Mouse (Mus musculus) embryo, embryonic 11.5 days (tissue): ENCODE data around the gene Dera.
"Not testable (repeated sequence)": the region's sequence is repeated elsewhere in the genome, so short reads cannot be mapped to it uniquely, and the experiment has no call there.

Experiments
- DNase-seq: peaks from one replicate; pipeline ENCODE4 v3.0.0-alpha.2; 2012; ENCODE audit warnings: low read depth, low spot score

The Dera gene

GRCm38 (mm10) chr6:137754056-137754856 lies at the start of gene Dera:
TSS of gene Dera (plus strand) at chr6:137754546.
- peak; percentile 76 for DNase-seq

GRCm38 (mm10) chr6:137706209-137706608 lies 48.1 kb upstream of the Dera start:
- no peak for DNase-seq

- DNase-seq = not testable (repeated sequence)
Measured at GRCm38 (mm10) chr6:137708726-137709405, 45.5 kb upstream of the Dera start.

- DNase-seq = no peak
Measured at GRCm38 (mm10) chr6:137710179-137711037, 43.9 kb upstream of the Dera start.

GRCm38 (mm10) chr6:137712654-137713309 lies 41.6 kb upstream of the Dera start:
- DNase-seq = no peak

GRCm38 (mm10) chr6:137713310-137713664 lies 41.1 kb upstream of the Dera start:
- no peak for DNase-seq

- no peak for DNase-seq
Measured at GRCm38 (mm10) chr6:137716802-137717201, 37.5 kb upstream of the Dera start.

GRCm38 (mm10) chr6:137722220-137722931 lies 32.0 kb upstream of the Dera start:
- DNase-seq = no peak

- peak; percentile 40 for DNase-seq
Measured at GRCm38 (mm10) chr6:137723898-137724297, 30.4 kb upstream of the Dera start.

- no peak for DNase-seq
Measured at GRCm38 (mm10) chr6:137734460-137734845, 19.9 kb upstream of the Dera start.

GRCm38 (mm10) chr6:137734846-137735609 lies 19.3 kb upstream of the Dera start, which contains the start of gene Strap:
TSS of gene Strap (plus strand) at chr6:137735078.
- DNase-seq = peak; percentile 96

GRCm38 (mm10) chr6:137735671-137736238 lies 18.6 kb upstream of the Dera start:
- no peak for DNase-seq

GRCm38 (mm10) chr6:137740972-137741371 lies 13.4 kb upstream of the Dera start:
- no peak for DNase-seq

GRCm38 (mm10) chr6:137744700-137745099 lies 9.6 kb upstream of the Dera start:
- no peak for DNase-seq

GRCm38 (mm10) chr6:137747174-137747928 lies 7.0 kb upstream of the Dera start:
- DNase-seq = no peak

GRCm38 (mm10) chr6:137751551-137752274 lies 2.6 kb upstream of the Dera start:
- no peak for DNase-seq

GRCm38 (mm10) chr6:137752275-137752655 lies 2.1 kb upstream of the Dera start:
- no peak for DNase-seq

- no peak for DNase-seq
Measured at GRCm38 (mm10) chr6:137754857-137755232, 499 bp downstream of the Dera start.
